Mouse (Mus musculus): ENCODE data around the gene 4930558K02Rik. TPM values are rescaled to one million over a fixed set of nuclear protein-coding genes. Genes with fewer than 3 reads are reported as not detected.
A peak's percentile ranks its signal among the peaks of the same experiment; 100 is the strongest.

4930558K02Rik gene
- total and polyA plus RNA-seq, 3 experiments = not detected

GRCm38 (mm10) chr1:161990684-161991578 is 11.5 kb upstream of the 4930558K02Rik start:
- H3K36me3 ChIP-seq (ENCODE audit: control insufficient read depth, insufficient read depth, low read length) = no peaks in the 10 kb centered on the region
- H3K4me1 ChIP-seq (ENCODE audit: control insufficient read depth, insufficient read depth, low read length) = no peaks in the 10 kb centered on the region
- H3K79me2 ChIP-seq (replicated peaks; ENCODE audit: control insufficient read depth, insufficient read depth, low read length) = no peaks in the 10 kb centered on the region
- no peak for TF ChIP-seq POLR2A (IDR thresholded peaks at IDR 0.05; ENCODE audit: insufficient read depth, low read depth, low read length)
- TF ChIP-seq CTCF (IDR thresholded peaks at IDR 0.05) = no peak
- TF ChIP-seq EP300 (IDR thresholded peaks at IDR 0.05; ENCODE audit: insufficient read depth, low read depth, low read length) = no peak
- no peaks in the 10 kb centered on the region for H3K27me3 ChIP-seq (ENCODE audit: control insufficient read depth, insufficient read depth, low read length)
- H3K9ac ChIP-seq (ENCODE audit: low read depth, low read length) = no peak overlapping the region
- 85% methylated on average over 10 of the region's 10 CpGs for WGBS
- H3K4me3 ChIP-seq = no peak overlapping the region
- intact Hi-C loops (cut with DNase I) = no loop called here
- H3K27ac ChIP-seq = no peak overlapping the region
- DNase-seq = no peak

DNA sequence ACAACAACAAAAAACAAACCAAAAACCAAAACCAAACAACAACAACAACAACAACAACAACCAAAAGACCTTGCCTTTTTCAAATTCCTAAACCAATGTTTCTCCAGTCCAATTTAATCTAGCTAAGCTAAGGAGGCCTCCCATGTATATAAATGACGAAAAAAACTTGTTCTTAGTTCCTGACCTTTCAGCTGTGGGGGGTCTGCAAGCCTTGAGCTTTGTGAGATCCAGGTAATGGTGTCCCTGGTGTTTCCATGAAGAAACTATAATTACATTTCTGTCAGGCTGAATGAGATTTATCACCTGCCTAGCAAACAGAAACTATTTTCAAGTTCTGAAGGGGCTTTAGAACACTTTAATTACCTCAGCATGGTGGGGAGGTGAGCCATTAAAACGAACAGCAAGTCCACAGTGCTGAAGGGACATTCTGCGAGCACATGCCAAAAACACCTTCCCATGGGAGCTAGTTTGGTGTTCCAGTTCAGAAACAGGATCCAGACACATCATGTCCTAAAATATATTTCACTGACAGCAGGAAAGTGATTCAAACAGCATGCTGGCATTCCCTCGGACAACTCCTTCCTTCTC is 4.6 kb upstream of the 4930558K02Rik start:
- Histone ChIP-seq H3K4me3 (no peak overlapping the region), H3K4me1 (ENCODE audit: control insufficient read depth, insufficient read depth, low read length) (no peaks in the 10 kb centered on the region; the same call in 1 of the 2 replicates), H3K79me2 (replicated peaks; ENCODE audit: control insufficient read depth, insufficient read depth, low read length) (no peaks in the 10 kb centered on the region), H3K36me3 (ENCODE audit: control insufficient read depth, insufficient read depth, low read length) (no peaks in the 10 kb centered on the region), H3K27me3 (ENCODE audit: control insufficient read depth, insufficient read depth, low read length) (no peaks in the 10 kb centered on the region), H3K27ac (0 out of 2 replicates have a peak overlapping the region, but pooled peaks have one; percentile 5), H3K9ac (ENCODE audit: low read depth, low read length) (no peak overlapping the region)
- peak; percentile 30 to 51 for DNase-seq
- WGBS = 35% methylated on average over 4 of the region's 4 CpGs
- TF ChIP-seq POLR2A (IDR thresholded peaks at IDR 0.05; ENCODE audit: insufficient read depth, low read depth, low read length) (no peak), CTCF (IDR thresholded peaks at IDR 0.05) (no peak), EP300 (IDR thresholded peaks at IDR 0.05; ENCODE audit: insufficient read depth, low read depth, low read length) (no peak)
- intact Hi-C loops (cut with DNase I) = no loop called here

GRCm38 (mm10) chr1:161983451-161983850 is 4.0 kb upstream of the 4930558K02Rik start:
- Histone ChIP-seq H3K4me3 (no peak overlapping the region), H3K4me1 (ENCODE audit: control insufficient read depth, insufficient read depth, low read length) (no peaks in the 10 kb centered on the region; the same call in 1 of the 2 replicates), H3K79me2 (replicated peaks; ENCODE audit: control insufficient read depth, insufficient read depth, low read length) (no peaks in the 10 kb centered on the region), H3K9ac (ENCODE audit: low read depth, low read length) (no peak overlapping the region), H3K36me3 (ENCODE audit: control insufficient read depth, insufficient read depth, low read length) (no peaks in the 10 kb centered on the region), H3K27ac (no peak overlapping the region), H3K27me3 (ENCODE audit: control insufficient read depth, insufficient read depth, low read length) (no peaks in the 10 kb centered on the region)
- TF ChIP-seq CTCF (IDR thresholded peaks at IDR 0.05) (no peak), EP300 (IDR thresholded peaks at IDR 0.05; ENCODE audit: insufficient read depth, low read depth, low read length) (no peak), POLR2A (IDR thresholded peaks at IDR 0.05; ENCODE audit: insufficient read depth, low read depth, low read length) (no peak)
- intact Hi-C loops (cut with DNase I) = no loop called here
- 66% methylated on average over 6 of the region's 6 CpGs for WGBS
- peak in 1 of 2 experiments; percentile 41 for DNase-seq

GRCm38 (mm10) chr1:161980626-161981298 is 1.3 kb upstream of the 4930558K02Rik start:
- Histone ChIP-seq H3K79me2 (replicated peaks; ENCODE audit: control insufficient read depth, insufficient read depth, low read length) (no peaks in the 10 kb centered on the region), H3K4me3 (no peak overlapping the region), H3K36me3 (ENCODE audit: control insufficient read depth, insufficient read depth, low read length) (no peaks in the 10 kb centered on the region), H3K4me1 (ENCODE audit: control insufficient read depth, insufficient read depth, low read length) (peaks cover 1% of the 10 kb centered on the region; the same call in 1 of the 2 replicates), H3K27ac (no peak overlapping the region), H3K27me3 (ENCODE audit: control insufficient read depth, insufficient read depth, low read length) (no peaks in the 10 kb centered on the region), H3K9ac (ENCODE audit: low read depth, low read length) (no peak overlapping the region)
- TF ChIP-seq EP300 (IDR thresholded peaks at IDR 0.05; ENCODE audit: insufficient read depth, low read depth, low read length) (no peak), CTCF (IDR thresholded peaks at IDR 0.05) (no peak), POLR2A (IDR thresholded peaks at IDR 0.05; ENCODE audit: insufficient read depth, low read depth, low read length) (no peak)
- intact Hi-C loops (cut with DNase I) = no loop called here
- DNase-seq = no peak
- WGBS = 77% methylated on average over 9 of the region's 9 CpGs

DNA sequence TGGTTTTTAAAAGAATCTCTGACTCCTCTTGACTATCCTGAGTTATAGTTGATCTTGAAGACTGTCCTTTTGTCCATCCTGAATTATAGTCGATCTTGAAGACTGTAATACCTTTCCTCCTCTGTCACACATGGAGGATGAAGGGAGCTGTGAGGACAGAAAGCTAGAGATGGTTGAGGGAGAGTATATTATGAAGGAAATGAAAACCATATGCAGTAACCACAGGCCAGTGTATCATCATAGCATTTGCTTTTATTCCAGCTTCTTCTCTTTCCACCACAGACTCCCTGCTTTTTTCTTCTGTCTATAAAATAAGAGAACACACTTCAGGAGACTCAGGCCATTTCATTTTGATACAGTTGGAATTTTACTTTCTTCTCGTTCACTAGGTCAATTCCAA is 610 bp upstream of the 4930558K02Rik start:
- Histone ChIP-seq H3K79me2 (replicated peaks; ENCODE audit: control insufficient read depth, insufficient read depth, low read length) (no peaks in the 10 kb centered on the region), H3K4me3 (no peak overlapping the region), H3K27me3 (ENCODE audit: control insufficient read depth, insufficient read depth, low read length) (no peaks in the 10 kb centered on the region), H3K27ac (no peak overlapping the region), H3K36me3 (ENCODE audit: control insufficient read depth, insufficient read depth, low read length) (no peaks in the 10 kb centered on the region), H3K4me1 (ENCODE audit: control insufficient read depth, insufficient read depth, low read length) (peaks cover 1% of the 10 kb centered on the region; the same call in 1 of the 2 replicates), H3K9ac (ENCODE audit: low read depth, low read length) (no peak overlapping the region)
- WGBS = 79% methylated on average over 2 of the region's 2 CpGs
- TF ChIP-seq CTCF (IDR thresholded peaks at IDR 0.05) (no peak), EP300 (IDR thresholded peaks at IDR 0.05; ENCODE audit: insufficient read depth, low read depth, low read length) (no peak), POLR2A (IDR thresholded peaks at IDR 0.05; ENCODE audit: insufficient read depth, low read depth, low read length) (no peak)
- no peak for DNase-seq
- intact Hi-C loops (cut with DNase I) = no loop called here

All from heart, adult 2 months (tissue).